Mouse (Mus musculus) T-helper 2 cell (primary cell): ENCODE measurements around the gene Tm4sf20.

Experiments
- in situ Hi-C: fragments of 300-600 bp; cut with MboI, MseI; formaldehyde crosslinking; loops from one replicate; pipeline ENCODE4 v1.15.1; 2025; ENCODE audit warnings: high pct_unique_total_duplicates

Gene Tm4sf20

GRCm38 (mm10) chr1:82783559-82783958 is 15.3 kb upstream of the Tm4sf20 start:
- in situ Hi-C loops, result loop anchor here (10.0 to 25.0 kb wide), 2 partner anchors 201 to 929 kb away; no protein-coding TSS in a partner anchor

- in situ Hi-C loops, result loop anchor here (25.0 kb wide), 1 partner anchor 933 kb away; no protein-coding TSS in a partner anchor
Measured at GRCm38 (mm10) chr1:82779388-82779966, 11.2 kb upstream of the Tm4sf20 start.

DNA sequence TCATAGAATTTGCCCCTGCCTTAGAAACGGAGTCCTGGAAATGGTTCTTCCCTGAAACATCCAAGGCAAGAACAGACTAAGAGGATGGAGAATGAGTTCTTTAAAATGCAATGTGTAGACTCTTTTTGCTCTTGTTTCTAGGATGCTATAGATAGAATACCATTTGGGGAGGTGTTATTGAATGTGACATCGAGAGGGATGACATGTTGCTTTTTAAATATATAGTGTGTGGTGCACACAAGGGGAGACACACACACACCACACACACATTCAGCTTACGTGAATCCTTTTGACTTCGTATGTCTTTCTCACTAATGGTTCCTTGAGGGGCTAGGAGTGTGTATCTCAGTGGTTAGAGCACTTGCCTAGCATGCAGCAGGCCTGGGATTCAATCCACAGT is 7.0 kb upstream of the Tm4sf20 start:
- in situ Hi-C loops, result loop anchor here (25.0 kb wide), 1 partner anchor 937 kb away; no protein-coding TSS in a partner anchor

DNA sequence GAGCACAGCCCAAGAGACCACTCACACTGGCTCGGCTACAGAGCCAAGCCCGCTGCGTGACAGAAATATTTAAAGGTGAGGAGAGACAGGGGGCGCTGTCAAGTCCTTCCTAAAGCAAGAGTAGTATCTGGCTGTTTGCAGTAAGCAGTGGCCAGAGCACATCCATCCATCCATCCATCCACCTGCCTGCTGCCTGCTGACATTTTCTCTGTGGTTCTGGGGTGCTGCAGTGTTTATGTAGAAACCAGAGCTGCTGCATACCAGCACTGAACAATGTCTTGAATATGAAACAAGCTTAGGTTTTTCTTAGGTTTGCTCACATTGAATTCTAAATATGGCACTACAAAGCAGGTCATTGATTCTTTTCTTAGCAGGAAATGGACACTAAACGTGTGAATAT is 4.9 kb upstream of the Tm4sf20 start:
- in situ Hi-C loops, result no loop called here

DNA sequence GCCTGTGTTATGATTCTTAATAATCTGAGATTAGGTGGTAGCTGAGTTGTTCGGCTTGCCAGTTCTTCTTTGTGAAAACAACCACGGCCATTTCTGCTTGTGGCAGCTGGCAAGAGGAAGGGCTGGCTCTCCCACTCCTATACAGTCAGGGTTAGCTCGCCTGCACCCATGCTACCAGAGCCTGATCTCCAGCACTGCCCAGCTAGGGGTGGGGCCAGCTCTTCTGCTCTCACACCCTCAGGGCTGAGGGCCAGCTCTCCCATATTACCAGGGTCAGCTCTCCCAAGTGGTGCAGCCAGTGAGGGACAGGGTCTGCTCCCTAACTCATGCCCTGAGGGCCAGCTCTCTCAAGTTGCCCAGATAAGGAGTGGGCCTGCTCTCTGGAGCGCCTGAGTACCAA is 4.2 kb upstream of the Tm4sf20 start:
- in situ Hi-C loops, result no loop called here

GRCm38 (mm10) chr1:82771022-82771586 is 2.8 kb upstream of the Tm4sf20 start, which contains the start of gene Gm47791:
Gm47791 (minus strand) TSS chr1:82771243.
- in situ Hi-C loops, result no loop called here

- in situ Hi-C loops, result no loop called here
Measured at GRCm38 (mm10) chr1:82766641-82767040, 1.6 kb downstream of the Tm4sf20 start.

GRCm38 (mm10) chr1:82766227-82766626 is 2.0 kb downstream of the Tm4sf20 start:
- in situ Hi-C loops, result no loop called here

- in situ Hi-C loops, result no loop called here
Measured at GRCm38 (mm10) chr1:82762274-82762673, 6.0 kb downstream of the Tm4sf20 start.

DNA sequence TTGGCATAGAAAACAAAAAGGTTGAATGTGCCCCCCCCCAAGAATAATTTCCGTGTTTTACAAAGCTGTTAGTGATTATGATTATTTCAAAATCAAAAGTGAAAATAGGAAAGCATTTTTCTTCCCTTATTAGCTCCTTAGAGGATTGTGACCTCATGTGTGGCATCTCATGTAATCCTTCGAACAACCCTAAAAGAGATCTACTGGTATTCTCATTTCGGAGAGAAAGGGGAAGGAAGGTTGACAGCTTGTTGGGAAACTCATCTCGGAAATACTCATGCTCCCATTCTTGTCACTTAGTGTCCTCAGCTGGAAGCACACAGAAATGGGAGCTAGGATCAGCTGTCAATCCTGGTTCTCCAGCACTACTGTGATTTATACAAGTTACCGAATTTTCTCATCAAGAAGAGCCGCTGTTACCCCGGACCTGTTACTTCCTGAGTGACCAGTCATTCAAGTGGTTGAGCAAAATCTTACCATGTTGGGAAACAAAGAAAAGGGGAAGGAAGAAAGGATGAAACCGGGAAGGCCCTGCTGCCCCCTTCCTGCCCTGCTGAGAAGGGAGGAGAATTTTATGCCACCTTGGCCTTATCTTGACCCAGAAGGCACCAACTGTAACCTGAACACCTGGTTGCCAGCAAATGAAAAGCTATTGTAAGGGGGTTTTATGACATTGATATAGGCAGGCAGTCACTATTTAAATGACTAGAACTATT is 6.6 kb downstream of the Tm4sf20 start:
- in situ Hi-C loops, result no loop called here

GRCm38 (mm10) chr1:82759520-82759919 is 8.7 kb downstream of the Tm4sf20 start:
- in situ Hi-C loops, result no loop called here

- in situ Hi-C loops, result no loop called here
Measured at GRCm38 (mm10) chr1:82747714-82748452, 20.4 kb downstream of the Tm4sf20 start.

- in situ Hi-C loops, result no loop called here
Measured at GRCm38 (mm10) chr1:82746408-82746807, 21.9 kb downstream of the Tm4sf20 start.

DNA sequence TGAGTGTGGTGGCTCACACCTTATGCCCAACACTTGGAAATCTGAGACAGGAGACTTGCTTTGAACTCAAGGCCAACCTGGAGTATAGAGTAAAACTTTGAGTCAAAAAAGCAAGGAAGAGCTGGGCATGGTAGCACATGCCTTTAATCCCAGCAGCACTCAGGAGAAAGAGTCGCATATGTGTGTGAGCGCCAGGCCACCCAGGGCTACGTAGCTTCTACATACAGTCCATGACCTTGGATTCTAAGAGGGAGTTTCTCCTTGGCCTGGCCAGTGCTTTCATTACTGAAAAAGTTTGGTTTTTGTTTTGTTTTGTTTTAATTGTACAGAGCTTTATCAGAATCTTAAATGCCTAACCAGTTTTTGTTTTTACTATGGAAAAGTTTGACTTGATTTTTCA is 24.3 kb downstream of the Tm4sf20 start:
- in situ Hi-C loops, result no loop called here

- in situ Hi-C loops, result no loop called here
Measured at GRCm38 (mm10) chr1:82741539-82741938, 26.7 kb downstream of the Tm4sf20 start.

- in situ Hi-C loops, result no loop called here
Measured at GRCm38 (mm10) chr1:82738066-82738465, 30.2 kb downstream of the Tm4sf20 start.

DNA sequence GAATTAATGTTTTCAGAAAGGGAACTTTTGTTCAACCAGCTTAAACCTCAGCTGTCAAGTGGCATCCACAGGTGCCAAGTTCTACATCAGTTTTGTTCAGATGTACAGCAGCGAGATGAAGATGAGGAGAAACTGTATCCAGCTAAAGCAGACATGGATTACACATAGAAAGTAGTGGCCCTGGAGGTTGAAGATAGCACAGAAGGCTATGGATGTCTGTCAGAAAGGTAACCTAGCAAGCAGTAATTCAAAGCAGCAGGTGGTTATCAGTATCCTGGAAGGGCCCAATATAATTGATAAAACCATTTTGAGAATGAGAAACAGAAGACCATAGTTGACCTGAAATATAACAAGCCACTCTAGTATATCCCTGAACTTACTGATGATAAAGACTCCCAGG is 34.9 kb downstream of the Tm4sf20 start:
- in situ Hi-C loops, result no loop called here

- in situ Hi-C loops, result loop anchor here (5.0 kb wide), 1 partner anchor 409 kb away; the partner anchor contains the start of gene Rhbdd1
Measured at GRCm38 (mm10) chr1:82726482-82726881, 41.8 kb downstream of the Tm4sf20 start.

DNA sequence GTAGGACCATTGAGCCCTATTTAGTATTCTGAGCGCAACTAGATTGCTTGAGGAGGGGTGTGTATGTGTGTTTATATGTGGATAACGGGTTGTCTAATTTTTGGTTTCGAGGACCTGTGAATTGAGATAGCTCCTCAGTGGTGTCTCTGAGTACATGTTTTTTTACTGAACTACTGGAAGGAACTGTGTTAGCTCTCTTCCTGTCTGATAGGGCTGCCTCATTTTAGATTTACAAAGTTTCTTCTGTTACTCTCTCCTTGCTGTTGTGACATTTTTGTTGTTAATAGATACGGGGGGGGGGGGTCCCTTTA is 42.4 kb downstream of the Tm4sf20 start:
- in situ Hi-C loops, result loop anchor here (5.0 kb wide), 1 partner anchor 409 kb away; the partner anchor contains the start of gene Rhbdd1

DNA sequence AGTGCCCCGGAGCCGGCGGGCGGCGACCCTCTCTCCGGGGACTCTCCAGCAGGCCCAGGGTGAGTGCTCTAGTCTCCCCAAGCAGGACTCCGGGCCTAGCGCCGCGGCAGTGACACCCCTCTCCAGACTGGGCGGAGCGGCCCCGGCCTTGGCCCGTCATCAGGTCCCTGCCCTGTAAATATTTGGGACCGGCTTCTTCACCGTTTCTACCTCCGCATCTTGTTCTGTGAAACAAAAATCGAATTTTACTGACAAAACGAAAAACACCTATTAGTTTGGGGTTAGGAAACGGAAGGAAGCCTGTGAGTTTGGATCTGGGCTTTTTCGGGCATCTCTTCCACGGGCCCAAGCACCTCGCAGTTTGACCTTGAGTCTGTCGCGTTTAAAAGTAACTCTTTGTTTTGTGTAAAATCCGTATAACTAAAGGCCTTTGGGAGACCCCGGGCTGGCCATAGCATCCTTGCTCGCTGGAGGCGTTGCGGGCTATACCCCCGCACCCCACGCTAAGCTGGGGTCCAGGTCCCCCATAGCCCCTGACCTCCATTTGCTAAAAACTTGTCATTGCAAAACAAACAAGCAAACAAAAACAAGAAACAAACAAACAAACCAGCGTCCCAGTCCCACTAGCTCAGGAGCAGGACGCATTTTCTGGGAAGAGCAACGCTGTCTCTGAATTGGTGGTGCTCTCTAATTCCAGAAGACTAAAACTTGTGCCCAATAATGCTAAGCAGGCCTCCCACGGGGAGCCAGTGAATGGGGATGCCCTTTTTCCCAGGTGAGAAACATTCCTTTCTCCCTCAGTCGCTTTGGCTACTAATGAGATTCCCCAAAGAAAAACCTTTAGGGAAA is 43.0 kb downstream of the Tm4sf20 start:
- in situ Hi-C loops, result loop anchor here (5.0 kb wide), 1 partner anchor 408 kb away; the partner anchor contains the start of gene Rhbdd1
